Mouse (Mus musculus) liver, postnatal 0 days (tissue): ENCODE data around the gene Olfr485.

Experiments used
- CTCF ChIP-seq: sonication (generic); IDR thresholded peaks from 2 replicates; pipeline ENCODE4 v1.5.1; 2016; ENCODE audit warnings: antibody characterized with exemption, low read depth
- EP300 ChIP-seq: IDR thresholded peaks from 2 replicates; pipeline ENCODE4 v1.6.1; 2016; ENCODE audit warnings: antibody characterized with exemption, low read depth, mild to moderate bottlenecking

- TF ChIP-seq CTCF (no peak), EP300 (no peak)
Observed at GRCm38 (mm10) chr7:108196938-108197337, 37.3 kb upstream of the Olfr485 start.
